Mouse (Mus musculus): ENCODE measurements around the gene Rpl5.
"Not testable (repeated sequence)": the region's sequence is repeated elsewhere in the genome, so short reads cannot be mapped to it uniquely, and the experiment has no call there.

The Rpl5 gene

DNA sequence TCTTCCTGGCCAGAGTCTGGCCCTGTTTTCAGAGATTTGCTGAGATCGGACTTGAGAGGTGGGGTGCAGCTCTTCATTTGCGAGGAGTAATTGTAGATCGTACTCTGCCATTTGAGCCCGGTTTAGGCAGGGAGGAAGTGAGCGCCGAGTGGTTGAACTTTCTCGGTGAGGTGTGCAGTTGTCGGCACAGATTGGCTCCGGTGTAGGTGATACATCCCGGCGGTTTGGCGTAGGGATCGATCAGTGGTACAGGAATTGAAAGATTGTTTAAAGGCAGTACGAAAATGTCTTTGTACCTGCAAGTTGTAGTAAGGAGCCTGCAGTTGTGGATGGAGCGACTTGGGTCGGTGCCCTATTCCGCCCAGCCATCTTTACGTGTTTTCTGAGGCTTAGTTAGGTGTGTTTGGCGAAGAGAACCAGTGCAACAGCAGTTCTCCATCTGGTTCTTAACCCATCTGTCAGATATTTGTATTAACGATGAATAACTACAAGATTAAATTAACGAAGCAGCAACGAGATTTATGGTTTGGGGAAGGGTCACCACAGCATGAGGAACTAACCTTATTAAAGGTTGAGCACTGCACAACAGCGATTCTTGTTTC is 813 bp downstream of the Rpl5 start:
- peak; percentile 20 for DNase-seq

DNA sequence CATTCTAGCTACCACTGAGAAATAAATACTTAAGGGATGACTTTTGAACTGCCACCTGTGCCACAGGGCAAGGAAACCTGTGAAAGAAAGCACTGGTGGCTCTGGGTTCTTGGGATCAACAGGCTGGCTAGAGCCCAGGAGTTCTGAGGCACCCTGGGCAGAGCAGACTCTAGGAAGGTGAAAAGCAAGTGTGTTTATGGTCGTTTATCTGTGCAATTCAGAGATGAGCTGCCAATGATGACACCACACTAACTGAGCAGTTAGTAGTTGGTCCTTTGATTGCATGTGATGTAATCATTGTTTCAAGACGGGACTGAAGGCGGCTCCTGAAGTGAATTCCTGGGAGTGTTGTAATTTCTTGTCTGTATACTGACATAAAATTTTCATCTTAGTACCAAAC is 4.0 kb downstream of the Rpl5 start:
- no peak for DNase-seq

DNA sequence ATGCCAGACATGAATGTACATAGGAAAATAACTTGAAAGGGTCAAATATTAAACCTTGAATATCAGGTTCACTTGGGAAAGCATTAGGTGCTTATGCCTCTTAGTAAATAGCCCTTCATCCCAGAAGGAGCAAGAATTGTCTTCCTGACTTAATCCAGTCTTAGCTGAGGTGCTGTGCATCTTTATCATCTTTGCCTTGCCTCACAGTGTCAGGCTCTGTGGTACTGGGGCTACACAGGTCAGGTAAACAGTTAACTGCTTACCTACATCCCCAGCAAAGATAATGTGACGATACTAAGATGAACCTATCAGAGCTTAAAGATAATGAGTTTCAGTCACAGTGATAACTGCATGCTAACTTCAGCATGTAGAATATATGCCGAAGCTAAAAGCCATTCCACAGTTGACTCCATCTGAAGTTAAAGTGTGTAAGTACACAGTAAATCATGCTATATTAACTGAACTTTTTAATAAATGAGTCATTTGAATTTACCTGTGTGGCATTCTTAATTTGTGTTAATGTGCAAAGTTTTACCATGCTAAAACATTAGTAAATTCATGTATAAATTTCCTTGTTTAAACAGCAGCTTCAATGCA is 8.3 kb downstream of the Rpl5 start:
- DNase-seq = no peak

DNA sequence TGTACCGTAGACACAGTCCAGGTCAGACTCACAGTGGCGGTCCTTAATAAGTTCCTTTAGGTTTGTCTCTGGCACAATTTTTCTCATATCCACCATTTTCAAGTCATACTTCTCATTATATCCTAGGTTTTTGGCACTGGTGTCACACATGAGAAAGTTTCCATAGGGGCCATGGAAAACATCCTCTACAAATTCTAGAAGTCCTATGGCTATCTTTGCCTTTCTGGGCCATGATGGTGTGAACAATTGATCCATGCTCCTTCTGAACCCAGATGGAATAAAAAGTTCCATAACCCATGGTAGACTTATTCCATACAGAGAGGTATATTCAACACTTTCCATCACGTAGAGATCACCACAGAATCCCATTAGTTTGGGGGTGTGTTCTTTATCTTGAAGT is 9.4 kb downstream of the Rpl5 start:
- no peak for DNase-seq

DNA sequence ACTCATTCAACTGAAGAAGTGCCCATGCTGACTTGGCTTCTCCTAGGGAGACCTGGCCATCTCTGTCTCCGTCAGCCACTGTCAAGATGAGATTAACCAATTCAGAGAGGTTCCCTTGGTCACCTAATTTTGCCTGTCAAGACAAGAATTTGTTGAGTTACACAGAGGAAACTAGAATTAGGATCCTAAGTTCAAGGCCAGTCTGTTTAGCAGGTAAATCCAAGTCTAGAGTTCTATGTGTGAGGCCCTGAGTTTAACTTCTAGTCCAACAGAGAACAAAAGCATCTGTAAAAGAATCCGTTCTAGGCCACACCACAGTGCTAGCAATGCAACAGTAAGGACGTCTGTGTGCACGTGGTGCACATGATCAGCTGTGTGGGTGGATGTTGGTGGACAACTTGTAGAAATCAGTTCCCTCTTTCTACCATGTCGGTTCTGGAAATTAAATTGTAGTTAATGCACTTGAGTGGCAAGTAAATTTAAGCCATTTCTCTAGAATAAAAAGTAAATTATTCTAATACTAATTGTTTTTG is 9.8 kb downstream of the Rpl5 start:
- DNase-seq = no peak

DNA sequence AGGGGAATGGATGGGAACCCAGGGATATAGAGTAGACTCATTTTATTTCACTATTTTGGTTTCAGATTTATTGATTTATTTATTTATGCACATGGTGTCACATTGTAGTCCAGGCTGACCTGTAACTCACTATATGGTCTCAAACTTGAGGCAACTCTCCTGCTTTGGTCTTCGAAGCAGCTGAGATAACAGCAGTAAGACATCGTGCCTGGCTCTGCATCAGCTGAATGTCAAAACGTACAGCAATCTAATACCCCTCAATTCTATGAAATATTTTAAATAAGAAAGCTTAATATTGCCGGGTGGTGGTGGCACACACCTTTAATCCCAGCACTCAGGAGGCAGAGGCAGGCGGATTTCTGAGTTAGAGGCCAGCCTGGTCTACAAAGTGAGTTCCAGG is 10.7 kb downstream of the Rpl5 start:
- DNase-seq = no peak

DNA sequence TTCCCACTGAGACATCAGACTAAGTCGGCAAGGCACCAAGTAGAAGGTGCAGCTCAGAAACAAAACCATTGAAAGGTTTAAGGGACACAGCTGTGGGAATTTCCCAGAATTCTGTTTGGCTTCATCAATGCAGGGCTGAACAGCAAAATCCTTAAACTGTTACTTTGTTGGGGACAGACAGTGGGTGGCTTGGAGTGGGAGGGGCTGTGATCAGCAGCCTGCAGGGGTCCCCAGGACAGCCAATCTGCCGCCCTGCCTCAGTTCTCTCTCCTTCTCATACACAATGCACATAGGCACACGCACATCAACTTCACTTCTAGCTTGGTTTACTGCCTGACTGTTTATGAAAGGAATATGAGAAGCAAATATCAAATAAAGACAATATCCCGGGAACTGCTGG is 15.0 kb downstream of the Rpl5 start:
- DNase-seq = no peak

DNA sequence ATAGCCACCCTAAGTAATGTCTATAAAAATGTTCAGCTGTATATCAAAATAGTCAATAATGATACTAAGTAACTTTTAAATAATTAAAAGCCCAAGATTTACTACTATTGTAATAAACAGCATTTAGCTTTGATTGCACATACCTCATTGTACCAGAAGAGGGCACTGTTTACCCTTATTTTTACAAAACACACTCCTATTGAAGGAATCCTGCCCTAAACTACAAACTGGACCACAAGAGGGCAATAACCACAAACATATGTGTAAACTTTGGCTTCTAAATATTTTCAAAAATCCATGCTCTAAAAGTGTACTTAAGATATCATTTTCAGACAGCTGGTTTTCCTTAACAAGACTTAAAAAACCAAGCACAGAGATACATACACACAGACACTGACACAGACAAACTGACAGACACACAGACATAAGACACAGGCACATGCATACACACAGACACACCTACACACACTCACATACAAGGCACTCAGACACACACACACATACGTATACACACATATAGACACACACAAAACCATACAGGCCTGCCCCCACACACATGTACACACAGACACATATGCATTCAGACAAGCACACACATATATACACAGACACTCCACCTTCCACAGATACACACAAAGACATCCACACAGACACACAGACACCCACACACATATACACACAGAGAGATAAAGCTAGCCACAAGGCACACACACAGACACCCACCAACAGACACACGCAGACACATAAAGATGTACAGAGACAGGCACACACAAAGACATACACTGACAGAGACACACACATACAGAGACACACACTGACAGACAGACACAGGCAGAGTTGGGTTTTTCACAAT is 21.3 kb downstream of the Rpl5 start:
- peak; percentile 47 for DNase-seq

DNA sequence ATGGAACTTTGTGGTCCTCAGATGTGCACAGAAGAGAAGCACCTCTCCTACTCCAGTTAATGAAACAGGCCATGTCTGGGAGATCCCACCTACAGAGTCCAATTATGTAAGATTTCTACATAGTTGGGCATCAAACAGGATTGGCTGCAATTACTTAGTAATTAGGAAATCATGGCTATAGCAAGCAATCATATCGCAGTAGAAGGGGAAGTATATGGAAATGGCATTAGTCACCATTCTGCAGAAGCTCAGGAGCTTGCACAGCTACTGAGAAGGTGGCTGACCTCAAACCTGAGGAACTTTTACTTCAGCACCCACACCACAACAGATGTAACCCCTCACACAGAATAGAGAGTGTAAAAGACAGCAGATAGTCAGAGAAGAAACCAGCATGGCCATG is 22.5 kb downstream of the Rpl5 start:
- DNase-seq = no peak

DNA sequence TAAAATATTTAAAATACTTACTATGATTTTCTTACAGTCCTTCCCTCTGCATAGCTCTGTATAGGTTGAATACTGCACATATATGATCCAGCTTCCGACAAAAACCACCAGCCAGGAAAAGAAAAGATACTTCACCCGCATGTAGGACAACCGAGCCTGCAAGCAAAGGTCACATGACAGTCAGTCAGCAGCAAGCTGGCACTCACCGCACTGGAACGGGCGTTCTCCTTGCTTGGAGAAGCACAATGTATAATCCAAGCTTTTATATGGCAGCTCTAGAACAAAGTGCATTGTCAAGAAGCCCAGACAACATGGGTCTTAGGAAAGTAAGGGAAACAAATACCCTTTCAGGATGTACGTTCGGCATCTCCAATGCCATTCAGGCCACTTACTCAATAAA is 24.3 kb downstream of the Rpl5 start:
- DNase-seq = no peak

DNA sequence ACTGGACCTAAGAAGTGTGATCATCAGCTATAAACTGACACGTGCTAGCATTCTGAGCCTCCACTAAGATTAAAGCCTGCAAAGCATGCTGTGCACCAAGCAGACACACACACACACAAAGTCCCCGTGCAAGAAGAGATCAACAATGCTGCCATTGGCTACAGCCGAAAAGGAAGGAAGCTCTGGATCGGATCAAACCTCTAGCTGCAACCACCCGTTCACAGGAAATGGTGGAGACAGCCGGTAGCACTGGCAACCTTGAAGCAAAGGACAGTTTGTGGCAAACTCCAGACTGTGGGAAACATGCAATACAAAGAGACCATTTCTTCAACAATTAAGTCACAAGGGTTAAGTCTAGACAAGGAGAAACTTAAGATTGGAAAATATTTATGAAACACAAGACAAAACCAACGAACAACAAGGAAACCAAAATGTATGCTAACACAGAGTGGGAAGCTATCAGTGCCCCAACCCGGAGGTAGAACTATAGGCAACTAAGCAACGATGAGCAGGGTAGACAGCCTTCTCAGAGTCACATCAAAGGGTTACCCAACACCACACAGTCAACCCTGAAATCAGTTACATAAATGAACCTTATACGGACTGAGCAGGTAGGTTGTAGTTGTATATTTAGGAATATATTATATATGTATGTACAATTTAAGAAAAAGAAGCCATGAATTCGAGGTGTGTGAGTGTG is 26.4 kb downstream of the Rpl5 start:
- no peak for DNase-seq

DNA sequence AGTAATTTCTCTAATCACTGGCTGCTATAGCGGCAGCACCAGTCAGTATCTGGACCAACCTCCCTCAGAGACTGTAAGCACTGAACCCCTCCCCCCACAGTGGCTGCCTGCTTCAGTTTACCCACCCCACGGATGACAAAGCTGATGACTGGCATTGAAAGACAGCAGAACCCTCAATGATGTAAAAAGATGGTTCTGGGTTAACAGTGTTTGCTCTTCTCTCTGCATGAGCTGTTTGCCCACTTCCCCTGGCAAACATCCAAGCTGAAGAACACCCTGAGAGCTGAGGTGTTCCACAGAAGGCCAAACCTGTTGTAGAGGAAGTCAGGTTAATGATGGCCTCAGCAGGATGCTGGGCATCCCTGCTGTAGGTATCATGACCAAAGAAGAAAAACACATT is 32.3 kb downstream of the Rpl5 start:
- DNase-seq = no peak

DNA sequence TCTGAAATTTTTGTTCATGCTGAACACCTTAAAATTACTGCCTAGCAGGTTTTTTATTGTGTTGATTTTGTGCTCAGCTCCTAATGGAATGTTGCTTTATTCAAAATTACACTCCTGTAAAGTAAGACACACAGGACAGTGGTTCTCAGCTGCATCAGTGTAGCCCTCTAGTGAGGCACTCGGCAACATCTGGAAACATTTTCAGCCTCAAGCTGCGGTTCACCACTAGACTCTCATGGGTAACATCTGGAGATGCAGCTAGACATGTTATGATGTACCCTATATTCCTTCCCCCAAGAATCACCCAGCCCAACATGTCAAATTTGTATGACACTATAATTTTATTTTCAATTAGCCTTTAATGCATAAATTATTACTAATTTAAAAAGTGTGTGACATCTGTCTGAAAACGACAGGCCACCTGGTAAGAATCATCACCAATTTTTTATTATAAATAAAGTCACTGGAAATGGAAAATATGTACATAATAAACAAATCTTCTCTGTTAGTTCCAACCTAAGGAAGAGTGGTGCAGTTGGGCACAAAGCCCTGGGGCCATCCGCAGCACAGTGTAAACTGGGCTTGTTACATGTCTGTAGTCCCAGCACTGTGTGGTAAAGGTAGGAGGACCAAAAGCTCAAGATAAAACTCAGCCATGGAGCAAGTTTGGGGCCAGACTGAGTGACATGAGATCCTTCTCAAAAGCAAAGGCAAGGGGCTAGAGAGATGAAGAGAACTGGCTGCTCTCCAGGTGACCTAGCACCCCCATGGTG is 33.1 kb downstream of the Rpl5 start:
- DNase-seq = no peak

DNA sequence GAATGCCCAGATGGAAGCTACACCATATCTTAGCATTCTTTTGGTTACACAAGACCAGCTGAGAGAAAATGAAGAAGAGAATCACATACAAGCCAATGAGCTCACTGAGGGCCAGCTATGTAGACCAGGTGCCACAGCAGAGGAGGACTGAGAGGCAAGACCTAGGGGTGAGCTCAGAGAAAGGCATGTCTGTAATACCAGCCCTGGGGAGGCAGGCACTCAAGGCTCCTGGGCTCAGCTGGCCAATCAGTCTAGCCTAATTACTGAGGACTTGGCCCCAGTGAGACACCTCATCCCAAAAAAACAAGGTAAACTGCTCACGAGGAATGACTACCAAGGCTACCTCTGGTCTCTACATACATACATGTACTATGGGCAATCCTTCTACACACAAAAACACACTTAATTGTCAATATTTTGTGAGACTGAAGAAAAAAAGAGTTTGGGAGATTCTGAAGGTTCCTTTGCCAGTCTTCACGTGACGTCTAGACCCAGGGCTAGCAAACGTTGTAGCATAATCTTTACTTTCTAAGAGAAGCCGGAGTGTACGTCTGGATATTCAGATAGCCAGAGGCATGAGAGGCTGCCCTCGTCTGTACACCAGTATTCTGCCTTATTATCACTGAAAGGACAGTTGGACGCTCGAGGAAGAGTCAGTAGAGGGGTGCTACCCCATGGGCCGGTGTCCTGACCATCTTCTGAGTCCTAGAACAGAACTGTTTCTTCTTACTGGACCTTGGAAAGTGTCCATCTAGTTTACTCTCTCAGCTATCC is 34.7 kb downstream of the Rpl5 start:
- no peak for DNase-seq

DNA sequence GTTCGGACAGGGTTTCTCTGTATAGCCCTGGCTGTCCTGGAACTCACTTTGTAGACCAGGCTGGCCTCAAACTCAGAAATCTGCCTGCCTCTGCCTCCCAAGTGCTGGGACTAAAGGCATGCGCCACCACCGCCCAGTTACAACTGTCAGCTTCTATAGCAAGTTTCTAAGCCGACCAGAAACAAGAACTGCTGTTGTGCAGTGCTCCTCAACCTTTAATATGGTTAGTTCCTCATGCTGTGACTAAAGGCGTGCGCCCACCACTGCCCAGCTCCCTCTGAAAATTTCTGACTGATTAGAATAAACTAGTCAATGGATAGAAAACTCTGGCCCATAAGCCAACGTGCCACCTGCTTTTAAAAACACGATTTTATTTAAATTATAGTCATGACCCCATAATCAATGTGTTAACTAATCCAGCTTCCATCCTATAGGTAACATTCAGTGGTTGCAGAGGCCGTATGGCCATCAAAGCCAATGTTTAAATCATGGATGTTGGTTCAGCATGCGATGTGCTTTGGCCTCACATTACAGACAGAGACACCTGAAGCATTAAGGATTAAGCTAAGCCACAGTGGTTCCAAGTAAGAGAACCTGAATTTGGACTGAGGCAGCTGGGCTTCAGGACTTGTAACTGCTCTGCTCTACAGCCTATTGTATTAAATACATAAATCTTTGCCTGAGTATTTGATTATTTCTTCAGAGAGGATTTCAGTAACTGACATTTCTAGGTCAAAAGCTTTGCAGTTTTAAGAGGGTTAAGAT is 36.5 kb downstream of the Rpl5 start:
- no peak for DNase-seq

DNA sequence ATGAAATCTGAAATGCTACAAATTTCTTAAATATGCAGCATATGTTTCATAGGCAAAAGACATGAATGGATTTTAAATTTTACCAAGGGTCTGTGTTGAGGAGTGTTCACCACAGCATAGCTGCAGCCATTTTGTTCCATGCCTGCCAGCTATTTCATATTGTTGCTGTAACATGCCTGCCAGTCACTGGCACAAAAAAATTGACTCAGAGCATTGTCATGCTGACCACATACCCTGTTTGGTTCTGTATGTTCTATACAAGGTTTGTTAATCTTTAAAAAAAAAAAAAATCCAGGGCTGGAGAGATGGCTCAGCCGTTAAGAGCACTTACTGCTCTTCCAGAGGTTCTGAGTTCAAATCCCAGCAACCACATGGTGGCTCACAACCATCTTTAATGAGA is 38.2 kb downstream of the Rpl5 start:
- DNase-seq = not testable (repeated sequence)

DNA sequence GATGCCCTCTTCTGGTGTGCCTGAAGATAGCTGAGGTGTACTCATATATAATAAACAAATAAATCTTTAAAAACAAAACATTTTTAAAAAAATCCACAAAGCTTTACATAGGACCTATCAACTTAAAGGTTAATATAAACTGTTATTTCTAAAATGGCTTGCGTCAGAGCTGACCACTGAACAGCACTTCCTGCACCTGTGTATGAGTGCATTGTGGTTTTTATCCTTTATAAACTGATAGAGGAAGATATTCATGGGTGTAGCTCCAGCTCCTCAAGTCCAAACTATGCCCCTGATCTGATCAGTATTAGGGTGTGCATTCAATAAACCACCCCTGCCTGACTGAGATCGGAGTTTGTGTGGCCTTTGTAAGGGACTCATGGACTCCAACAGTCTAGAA is 38.6 kb downstream of the Rpl5 start:
- DNase-seq = no peak

DNA sequence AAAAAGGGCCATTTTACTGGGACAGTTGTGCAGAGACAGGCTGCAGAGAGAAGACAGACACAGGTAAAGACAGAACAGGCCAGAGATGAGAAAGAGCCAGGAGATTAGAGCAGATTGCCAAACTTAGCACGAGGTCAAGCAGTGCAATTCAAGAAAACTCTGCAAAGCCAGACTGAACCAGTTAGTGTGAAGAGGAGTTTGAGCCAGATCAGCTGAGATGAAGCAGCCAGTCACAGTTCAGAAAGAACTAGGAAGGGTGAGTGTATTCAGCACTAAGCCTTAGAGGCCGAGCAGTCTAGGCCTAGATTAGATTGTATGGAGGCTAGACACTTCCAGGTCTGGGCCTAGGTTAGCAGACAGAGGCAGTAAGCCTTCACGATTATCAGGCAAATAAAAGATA is 39.4 kb downstream of the Rpl5 start:
- no peak for DNase-seq

DNA sequence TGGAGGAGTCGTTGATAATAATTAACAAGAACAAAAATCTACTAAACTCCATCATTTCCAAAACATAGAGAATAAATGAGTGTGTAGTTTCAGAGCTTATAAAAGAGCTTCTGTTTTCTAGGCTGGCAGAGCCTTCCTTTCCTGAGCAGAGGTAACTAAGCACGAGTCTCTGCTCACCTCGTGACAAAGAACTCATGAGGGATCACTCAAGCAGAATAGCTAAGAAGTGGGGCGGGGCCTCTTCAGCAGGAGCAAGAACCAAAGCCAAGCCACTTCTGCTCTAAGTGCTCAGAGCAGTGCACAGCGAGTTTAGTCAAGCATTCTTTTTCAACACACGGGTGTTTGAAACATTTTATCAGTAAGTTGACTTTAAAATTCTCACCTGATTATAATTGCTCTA is 40.9 kb downstream of the Rpl5 start:
- DNase-seq = no peak

DNA sequence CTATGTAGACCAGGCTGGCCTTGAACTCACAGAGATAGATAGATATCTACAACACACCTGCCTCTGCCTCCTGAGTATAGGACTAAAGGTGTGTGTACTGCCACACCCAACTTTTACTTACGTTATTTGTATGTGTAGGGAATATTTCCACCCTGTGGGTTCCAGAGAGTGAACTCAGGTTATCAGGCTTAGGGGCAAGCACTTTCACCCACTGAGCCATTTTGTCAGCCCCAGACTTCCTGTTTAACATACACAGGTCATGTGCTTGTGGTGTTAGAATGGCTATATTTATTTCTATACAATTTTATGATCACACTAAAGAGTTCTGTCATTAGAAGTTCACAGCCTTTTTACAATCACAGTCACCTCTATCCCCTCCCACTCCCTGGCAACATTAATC is 42.6 kb downstream of the Rpl5 start:
- DNase-seq = no peak

DNA sequence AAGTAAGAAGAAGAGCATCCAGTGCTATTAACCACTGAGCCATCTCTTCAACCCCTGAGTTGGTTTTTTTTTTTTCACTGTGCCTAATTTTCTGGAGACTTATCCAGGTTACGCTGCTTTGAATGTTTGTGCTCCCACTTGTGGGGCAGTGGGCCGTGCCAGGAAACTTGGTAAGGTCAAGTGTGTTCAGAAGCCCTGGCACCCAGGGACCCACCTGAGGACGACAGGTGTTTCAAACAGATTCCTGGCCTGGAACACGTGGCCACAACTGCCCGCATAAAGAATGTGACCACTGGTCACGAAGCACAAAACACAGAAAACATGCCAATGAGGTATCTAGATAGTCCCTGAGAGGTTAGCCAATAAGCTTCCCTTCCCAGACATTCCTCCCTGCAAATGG is 43.2 kb downstream of the Rpl5 start:
- DNase-seq = no peak

Data from layer of hippocampus, adult 9-11 months (tissue).